Mouse (Mus musculus) skeletal muscle tissue, adult 2 months (tissue): ENCODE measurements around the gene Zfp219.
A peak's percentile ranks its signal among the peaks of the same experiment; 100 is the strongest.

Experiments used
- DNase-seq: peaks from one replicate; pipeline ENCODE4 v3.0.0-alpha.2; 2012; ENCODE audit warnings: low read depth, low spot score

The Zfp219 gene

GRCm38 (mm10) chr14:51997483-51997882, 23.1 kb downstream of the Zfp219 start:
- no peak for DNase-seq

GRCm38 (mm10) chr14:51996866-51997265, 23.7 kb downstream of the Zfp219 start:
- DNase-seq = no peak

DNA sequence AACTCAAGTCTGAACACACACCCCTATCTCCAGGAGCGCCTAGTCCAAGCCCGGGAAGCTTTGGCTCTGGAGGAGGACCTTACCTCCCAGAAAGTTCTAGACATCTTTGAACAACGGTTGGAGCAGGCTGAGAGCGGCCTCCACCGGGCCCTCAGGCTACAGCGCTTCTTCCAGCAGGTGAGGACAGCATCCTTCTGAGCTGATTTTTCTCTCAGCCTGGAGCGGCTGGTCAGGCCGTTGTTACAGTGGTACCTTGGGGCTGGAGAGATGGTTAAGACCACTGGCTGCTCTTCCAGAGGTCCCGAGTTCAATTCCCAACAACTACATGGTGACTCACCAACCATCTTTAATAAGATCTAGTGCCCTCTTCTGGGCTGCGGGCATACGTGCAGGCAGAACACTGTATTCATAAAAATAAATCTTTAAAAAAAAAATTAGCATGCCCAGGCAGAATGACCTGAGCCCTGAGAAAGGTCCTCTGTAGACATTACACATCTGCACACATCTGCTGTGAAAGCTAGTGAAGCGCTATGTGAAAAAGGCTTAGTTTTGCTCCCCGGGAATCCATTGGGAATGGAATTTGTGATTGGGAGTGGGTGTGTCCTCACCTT, 24.2 kb downstream of the Zfp219 start:
- no peak for DNase-seq

DNA sequence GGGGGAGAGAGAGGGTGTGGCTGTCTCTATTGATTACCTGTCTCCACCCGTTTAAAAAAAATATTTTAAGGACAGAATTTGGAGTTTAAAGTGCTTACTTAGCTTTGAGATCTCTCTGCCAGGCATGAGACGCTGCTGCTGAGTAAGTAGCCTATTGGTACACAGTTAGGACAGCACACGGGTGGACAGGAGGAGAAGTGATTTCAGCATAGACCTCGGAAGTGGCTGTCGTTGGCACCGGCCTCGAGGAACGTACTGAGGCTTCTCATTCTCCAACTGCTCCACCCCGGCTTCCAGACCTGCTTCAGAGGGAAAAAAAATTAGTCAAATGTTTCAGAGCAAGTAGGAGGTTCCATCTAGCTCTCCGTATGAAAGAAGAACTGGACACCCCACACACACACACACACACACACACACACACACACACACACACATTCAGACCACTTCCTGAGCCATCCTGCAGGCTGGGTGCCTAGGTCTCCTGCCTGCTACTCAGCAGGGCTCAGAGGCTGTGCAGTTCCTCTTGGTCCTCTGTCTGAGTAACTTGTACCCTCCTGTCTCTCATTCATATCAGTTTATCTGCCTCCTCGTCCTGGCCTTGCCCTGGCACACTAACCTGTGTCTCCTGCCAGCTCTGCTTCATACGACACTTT, 25.2 kb downstream of the Zfp219 start:
- DNase-seq = no peak

GRCm38 (mm10) chr14:51994453-51994852, 26.1 kb downstream of the Zfp219 start:
- DNase-seq = no peak

DNA sequence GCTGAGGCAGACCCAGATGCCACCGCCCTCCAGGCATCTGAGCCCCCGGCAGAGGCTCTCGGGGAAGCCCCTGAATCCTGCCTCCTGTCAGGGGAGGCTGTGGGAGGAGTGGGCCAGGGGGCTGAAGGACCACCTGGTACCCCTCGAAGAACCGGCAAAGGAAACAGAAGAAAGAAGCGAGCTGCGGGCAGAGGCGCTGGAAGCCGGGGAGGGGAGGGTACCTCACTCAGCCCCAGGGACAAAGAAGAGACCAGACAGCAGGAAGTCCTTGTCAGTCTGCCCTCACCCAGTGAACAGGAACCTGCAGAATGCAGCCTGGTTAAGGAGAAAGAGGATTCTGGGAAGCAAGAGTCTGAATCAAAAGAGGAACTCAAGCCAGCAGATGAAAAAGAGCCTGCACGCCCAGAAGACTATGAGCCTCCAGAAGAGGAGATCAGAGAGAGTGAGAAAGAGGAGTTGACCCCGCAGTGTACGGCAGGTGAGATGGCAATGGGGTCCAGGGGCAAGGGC, 31.0 kb downstream of the Zfp219 start:
- no peak for DNase-seq

DNA sequence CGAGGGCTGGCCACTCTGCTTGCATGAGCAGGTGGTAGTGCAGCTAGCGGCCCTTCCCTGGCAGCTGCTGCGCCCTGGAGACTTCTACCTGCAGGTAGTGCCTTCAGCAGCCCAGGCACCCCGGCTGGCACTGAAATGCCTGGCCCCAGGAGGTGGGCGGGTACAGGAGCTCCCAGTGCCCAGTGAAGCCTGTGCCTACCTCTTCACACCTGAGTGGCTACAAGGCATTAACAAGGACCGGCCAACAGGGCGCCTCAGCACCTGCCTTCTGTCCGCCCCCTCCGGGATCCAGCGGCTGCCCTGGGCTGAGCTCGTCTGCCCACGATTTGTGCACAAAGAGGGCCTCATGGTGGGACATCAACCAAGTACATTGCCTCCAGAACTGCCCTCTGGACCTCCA, 31.8 kb downstream of the Zfp219 start:
- DNase-seq = no peak

DNA sequence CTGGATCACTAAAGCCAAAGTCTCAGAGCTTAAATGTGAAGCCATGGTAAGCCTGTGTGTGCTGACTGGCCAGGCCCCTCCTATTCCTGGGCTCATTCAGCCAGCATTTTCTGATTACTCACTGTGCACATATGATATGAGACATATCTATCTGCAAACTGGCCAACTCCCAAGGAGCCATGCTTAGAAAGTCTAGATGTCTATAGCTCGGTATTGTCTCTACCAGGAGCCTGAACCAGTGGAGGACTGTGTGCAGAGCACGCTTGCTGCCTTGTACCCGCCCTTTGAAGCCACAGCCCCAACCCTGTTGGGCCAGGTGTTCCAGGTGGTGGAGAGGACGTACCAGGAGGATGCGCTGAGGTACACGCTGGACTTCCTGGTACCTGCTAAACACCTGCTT, 33.4 kb downstream of the Zfp219 start:
- DNase-seq = no peak

DNA sequence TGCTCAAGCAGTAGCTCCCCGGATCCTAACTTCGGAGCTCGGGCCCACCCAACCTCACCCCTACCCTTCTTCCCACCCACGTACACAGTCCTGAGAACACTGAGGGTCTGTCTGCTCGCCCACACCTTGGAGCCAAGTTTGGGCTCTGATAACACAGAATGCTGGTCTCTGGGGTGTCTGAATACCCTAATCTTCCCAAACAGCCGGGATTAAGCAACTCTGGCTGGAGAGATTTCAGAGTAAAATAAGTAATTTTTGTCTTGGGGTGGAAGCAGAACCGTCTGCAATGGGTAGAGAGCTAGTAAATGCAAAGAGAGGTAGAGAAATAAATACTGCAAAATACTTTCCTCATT, 34.4 kb downstream of the Zfp219 start:
- no peak for DNase-seq

DNA sequence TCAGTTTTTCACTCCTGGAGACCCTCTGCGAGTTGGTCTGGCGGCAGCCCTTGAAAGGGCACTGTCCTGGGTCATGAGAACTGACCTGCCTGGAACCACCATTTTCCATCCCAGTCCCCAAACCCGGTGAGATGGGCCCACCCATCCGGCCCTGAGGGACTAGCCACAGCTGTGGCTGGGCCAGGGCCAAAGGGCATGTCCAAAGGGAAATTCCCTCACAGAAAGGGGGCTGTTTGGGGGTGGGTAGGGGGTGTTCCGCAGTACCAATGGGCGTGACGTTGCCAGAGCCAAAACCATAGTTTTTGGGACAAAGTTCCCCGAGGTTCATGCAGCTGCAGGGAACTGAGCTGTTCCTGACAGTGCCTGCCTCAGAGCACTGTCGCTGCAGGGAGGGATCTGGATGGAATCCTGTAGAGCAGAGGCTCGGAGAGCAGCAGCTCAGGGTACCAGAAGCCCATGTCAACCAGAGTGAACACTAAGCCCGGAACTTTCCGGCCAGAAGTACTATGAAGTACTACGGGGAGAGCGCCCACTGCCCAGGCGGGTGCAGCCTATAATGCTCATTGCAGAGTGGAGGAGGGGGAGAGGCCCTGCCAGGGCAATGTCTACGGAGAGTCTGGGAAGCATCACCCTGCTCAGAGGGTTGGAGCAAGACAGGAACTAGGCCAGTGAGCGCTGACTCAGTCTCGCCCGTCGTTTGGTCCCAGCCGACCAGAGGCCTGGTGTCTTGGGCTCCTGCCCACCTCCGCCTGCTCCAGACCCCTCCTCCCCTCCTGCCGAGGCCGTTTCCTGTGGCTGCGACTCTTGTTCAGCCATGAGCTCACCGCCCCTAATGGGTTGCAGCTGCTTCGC, 35.0 kb downstream of the Zfp219 start:
- DNase-seq = peak; percentile 85

DNA sequence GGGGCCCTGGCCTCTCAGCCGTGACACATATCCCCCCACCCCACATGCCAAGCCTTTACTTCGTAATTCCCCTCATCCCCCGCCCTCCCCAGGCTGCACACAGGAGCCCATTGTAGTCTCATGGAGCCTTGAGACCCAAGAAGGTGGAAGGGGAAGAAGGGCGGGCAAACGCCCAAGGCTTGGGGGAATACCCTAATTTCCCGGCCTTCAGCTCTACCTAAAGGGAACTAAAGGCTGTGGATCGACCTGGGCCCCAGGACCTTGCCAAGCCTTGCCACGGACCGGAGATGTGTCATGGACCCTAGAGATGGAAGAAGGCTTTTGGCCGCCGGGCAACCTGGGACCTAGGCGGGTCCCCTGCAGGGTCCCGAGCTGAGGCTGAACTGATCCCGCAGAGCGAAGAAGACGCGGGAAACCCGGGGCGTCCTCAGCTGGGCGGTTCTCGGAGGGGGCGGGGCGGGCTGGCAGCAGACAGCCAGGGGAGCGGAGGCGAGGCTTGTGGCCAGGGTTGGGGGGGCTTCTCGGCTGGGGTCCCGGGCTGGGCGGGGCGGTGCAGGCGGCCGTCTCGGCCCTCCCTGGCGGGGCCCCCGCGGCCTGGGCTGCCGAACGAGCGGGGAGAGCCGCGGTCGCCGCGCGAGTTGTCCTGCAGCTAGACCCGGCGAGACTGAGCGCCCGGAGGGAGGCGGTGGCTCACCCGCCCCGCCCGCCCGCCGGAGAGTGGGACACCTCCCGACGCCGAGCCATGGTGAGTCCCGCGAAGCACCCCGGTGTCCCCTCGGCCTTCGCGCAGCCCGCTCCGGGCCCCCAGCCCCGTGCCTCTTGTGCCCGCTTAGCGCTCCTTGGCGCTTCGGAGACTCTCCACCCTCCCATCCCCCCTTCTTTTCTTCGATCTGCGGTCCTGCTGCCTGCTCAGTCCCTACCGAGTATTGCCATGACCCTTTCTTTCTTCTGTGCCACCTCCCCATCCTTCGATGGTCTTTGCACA, 36.0 kb downstream of the Zfp219 start, which contains the start of gene Arhgef40:
Gene Arhgef40, plus strand, starts transcription at position 473 of the 985 bp plus-strand sequence.
- DNase-seq = no peak

GRCm38 (mm10) chr14:51983855-51984246, 36.7 kb downstream of the Zfp219 start:
- no peak for DNase-seq

DNA sequence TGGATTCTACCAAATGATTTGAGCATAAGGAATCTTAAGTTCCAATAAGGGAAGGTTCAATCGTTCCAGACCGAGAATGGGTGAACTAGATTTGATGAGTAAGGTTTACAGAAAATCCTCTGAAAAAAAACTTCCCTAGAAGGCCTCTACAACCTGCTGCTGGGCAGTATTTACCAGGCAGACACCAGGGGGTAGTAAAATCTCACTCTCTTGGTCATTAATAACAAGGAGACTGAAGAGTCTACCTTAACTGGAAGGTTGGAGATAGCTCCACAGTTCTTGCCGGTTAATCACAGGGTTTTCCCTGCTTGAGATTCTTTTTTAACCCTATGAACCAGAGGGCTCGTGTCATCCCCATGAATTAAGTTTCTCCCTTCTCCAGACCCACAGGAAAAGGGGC, 37.3 kb downstream of the Zfp219 start:
- no peak for DNase-seq

DNA sequence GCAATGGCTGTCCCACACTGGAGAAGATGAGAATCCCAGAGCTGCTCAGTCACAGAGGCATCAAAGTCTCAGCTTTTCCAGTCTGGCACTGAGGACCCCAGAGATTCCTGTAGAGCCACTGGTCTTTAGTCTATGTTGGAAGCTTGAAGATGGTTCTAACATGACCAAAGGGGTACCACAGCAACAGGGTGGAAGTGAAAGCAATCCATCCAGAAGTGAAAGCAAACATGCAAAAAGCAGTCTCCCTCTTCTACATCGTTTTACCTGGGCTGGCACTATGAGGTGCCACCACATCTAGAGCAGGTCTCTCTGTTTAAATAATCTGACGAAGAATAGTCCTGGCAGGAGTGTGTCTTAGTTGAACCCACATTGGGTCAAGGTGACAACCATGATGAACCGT, 41.3 kb downstream of the Zfp219 start:
- DNase-seq = no peak

DNA sequence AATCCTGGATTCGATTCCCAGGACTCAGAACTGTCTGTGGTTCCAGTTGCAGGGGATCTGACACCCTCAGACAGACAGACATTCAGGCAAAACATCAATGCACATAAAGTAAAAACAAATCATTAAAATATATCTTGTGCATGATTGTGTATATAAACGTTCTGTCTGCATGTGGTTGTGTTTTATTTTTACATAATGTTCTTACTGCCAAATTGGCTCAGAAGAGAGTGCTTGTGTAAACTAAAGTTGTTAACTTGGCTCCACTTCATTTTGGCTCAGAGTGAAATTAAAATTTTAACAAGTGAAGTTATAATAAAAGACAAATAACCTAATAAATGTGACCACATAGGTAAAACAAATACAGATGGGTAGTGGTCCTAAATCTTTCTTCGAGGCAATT, 53.1 kb downstream of the Zfp219 start:
- no peak for DNase-seq

GRCm38 (mm10) chr14:51960316-51960715, 60.2 kb downstream of the Zfp219 start:
- DNase-seq = no peak
